Mouse (Mus musculus): ENCODE data around the gene Osbpl7.

DNA sequence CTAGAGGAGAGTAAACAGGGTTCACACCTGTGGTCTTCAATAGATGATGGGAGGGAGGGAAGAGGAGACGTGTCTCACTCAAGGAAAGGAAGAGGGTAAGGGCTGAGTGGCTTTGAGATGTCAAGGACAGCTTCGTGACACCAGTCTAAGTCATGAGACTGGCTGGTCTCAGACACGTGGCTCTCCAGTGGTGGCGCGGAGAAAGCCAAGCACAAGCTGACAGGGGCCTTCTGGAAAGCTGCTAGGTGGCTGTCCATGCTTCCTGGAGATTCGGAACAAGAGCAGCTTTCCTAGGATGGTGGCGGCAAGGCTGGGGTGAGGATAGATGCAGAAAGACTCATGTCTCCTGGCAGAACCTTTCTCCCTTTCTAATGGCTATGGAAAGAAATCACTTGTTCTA lies 11.5 kb upstream of the Osbpl7 start:
- TF ChIP-seq CTCF (IDR thresholded peaks at IDR 0.05; ENCODE audit: borderline replicate concordance, insufficient read depth, low read depth, low read length) (no peak), POLR2A (IDR thresholded peaks at IDR 0.05; ENCODE audit: borderline replicate concordance, insufficient read depth, low read length) (no peak)
